Mouse (Mus musculus) CH12.LX (cell line): ENCODE results near the gene Aip. TPM values are rescaled to one million over a fixed set of nuclear protein-coding genes. Genes with fewer than 3 reads are reported as not detected.
"Not testable (repeated sequence)": the region's sequence is repeated elsewhere in the genome, so short reads cannot be mapped to it uniquely, and the experiment has no call there.

Experiments used
- DNase-seq: peaks from one replicate; pipeline ENCODE4 v3.0.0-alpha.2; 2013; ENCODE audit errors: extremely low read depth
- H3K27ac ChIP-seq: 2 replicates; pipeline ENCODE4 v1.5.1; 2012; ENCODE audit warnings: low read depth, mild to moderate bottlenecking, control low read depth, moderate library complexity; ENCODE audit not compliant: insufficient read depth
- H3K27me3 ChIP-seq: replicated peaks from 2 replicates; pipeline ENCODE3; 2012; ENCODE audit warnings: inconsistent platforms
- H3K36me3 ChIP-seq, 2 experiments: replicated peaks in 1 of 2; 2 replicates each; pipeline versions ENCODE3 to v1.6.1; 2012; ENCODE audit warnings: inconsistent platforms in 1 of 2, low read length in 1 of 2, mild to moderate bottlenecking in 1 of 2, mixed read lengths in 1 of 2, moderate library complexity in 1 of 2; ENCODE audit not compliant: control insufficient read depth in 1 of 2, insufficient read depth in 1 of 2
- H3K4me1 ChIP-seq, 2 experiments: 2 replicates each; pipeline ENCODE4 v1.6.1; 2012; ENCODE audit warnings: inconsistent platforms in 1 of 2, moderate library complexity in 1 of 2; ENCODE audit not compliant: insufficient read depth in 2 of 2, control insufficient read depth in 1 of 2
- H3K4me2 ChIP-seq: 2 replicates; pipeline ENCODE4 v1.6.1; 2012; ENCODE audit warnings: low read depth, mild to moderate bottlenecking, control low read depth; ENCODE audit not compliant: poor library complexity, insufficient read depth, severe bottlenecking
- H3K4me3 ChIP-seq, 3 experiments: fragments of 150-350 bp in 1 of 3; sonication (generic) in 1 of 3; replicated peaks in 1 of 3; 2 replicates each; pipeline versions ENCODE3 to v1.5.1; 2011 to 2012; ENCODE audit warnings: low read depth in 2 of 3, low read length in 2 of 3, mild to moderate bottlenecking in 2 of 3, moderate library complexity in 2 of 3, control low read depth in 1 of 3, improper control_type of control experiment in 1 of 3, inconsistent platforms in 1 of 3, mixed read lengths in 1 of 3; ENCODE audit not compliant: poor library complexity in 1 of 3
- H3K79me2 ChIP-seq: replicated peaks from 2 replicates; pipeline ENCODE4 v1.6.1; 2012; ENCODE audit warnings: mild to moderate bottlenecking, moderate library complexity; ENCODE audit not compliant: control insufficient read depth, poor library complexity, insufficient read depth, severe bottlenecking; ENCODE audit errors: extremely low read depth
- H3K9ac ChIP-seq: 2 replicates; pipeline ENCODE4 v1.6.1; 2012; ENCODE audit warnings: low read depth, mild to moderate bottlenecking, control low read depth, moderate library complexity; ENCODE audit not compliant: insufficient read depth
- H3K9me3 ChIP-seq: replicated peaks from 2 replicates; pipeline ENCODE3; 2012; ENCODE audit warnings: low read length, inconsistent platforms, mixed read lengths
- CHD1 ChIP-seq: IDR thresholded peaks from 2 replicates; pipeline ENCODE4 v1.6.1; 2012; ENCODE audit warnings: low read depth, low read length, improper control_type of control experiment, inconsistent platforms
- CTCF ChIP-seq, 2 experiments: IDR thresholded peaks in 1 of 2; conservative IDR thresholded peaks in 1 of 2; 2 replicates each; pipeline ENCODE4 v1.5.1; 2011 to 2012; ENCODE audit warnings: low read depth in 2 of 2, low read length in 2 of 2, improper control_type of control experiment in 1 of 2, inconsistent platforms in 1 of 2, mild to moderate bottlenecking in 1 of 2, moderate library complexity in 1 of 2
- E2F4 ChIP-seq: IDR thresholded peaks from 2 replicates; pipeline ENCODE4 v1.6.1; 2011; ENCODE audit warnings: low read depth, low read length, improper control_type of control experiment; ENCODE audit not compliant: insufficient replicate concordance
- ELF1 ChIP-seq: IDR thresholded peaks from 2 replicates; pipeline ENCODE4 v1.6.1; 2014; ENCODE audit warnings: low read depth, mild to moderate bottlenecking, inconsistent platforms, low read length, improper control_type of control experiment
- EP300 ChIP-seq: IDR thresholded peaks from 2 replicates; pipeline ENCODE4 v1.6.1; 2011; ENCODE audit warnings: low read length, improper control_type of control experiment
- JUND ChIP-seq: conservative IDR thresholded peaks from 2 replicates; pipeline ENCODE4 v1.6.1; 2011; ENCODE audit warnings: low read depth, low read length, improper control_type of control experiment
- MAFK ChIP-seq: IDR thresholded peaks from 2 replicates; pipeline ENCODE4 v1.6.1; 2011; ENCODE audit warnings: low read length, improper control_type of control experiment; ENCODE audit not compliant: insufficient replicate concordance
- MAX ChIP-seq: IDR thresholded peaks from 2 replicates; pipeline ENCODE4 v1.6.1; 2011; ENCODE audit warnings: low read length, improper control_type of control experiment
- RAD21 ChIP-seq: IDR thresholded peaks from 2 replicates; pipeline ENCODE4 v1.6.1; 2011; ENCODE audit warnings: low read depth, mild to moderate bottlenecking, low read length, improper control_type of control experiment, moderate library complexity
- SIN3A ChIP-seq: IDR thresholded peaks from 2 replicates; pipeline ENCODE4 v1.6.1; 2012; ENCODE audit warnings: low read length, improper control_type of control experiment, inconsistent platforms
- SMC3 ChIP-seq: IDR thresholded peaks from 2 replicates; pipeline ENCODE4 v1.6.1; 2011; ENCODE audit warnings: low read depth, low read length, improper control_type of control experiment
- dilution Hi-C: fragments of 300-500 bp; cut with MboI; formaldehyde crosslinking; loops from 2 replicates; pipeline ENCODE4 v1.14.3; 2020; ENCODE audit warnings: low sequenced_read_pairs; ENCODE audit not compliant: extremely low pct_unique_long_range_greater_than_20kb, extremely low pct_ligation_motif_present
- in situ Hi-C: fragments of 300-500 bp; cut with MboI; formaldehyde crosslinking; loops from 3 replicates; pipeline ENCODE4 v1.14.3; 2019; ENCODE audit warnings: low sequenced_read_pairs, low pct_ligation_motif_present, low pct_unique_long_range_greater_than_20kb, mixed read lengths
- polyA plus RNA-seq: library from polyadenylated mRNA; unstranded; fragments of >175 nt; gene quantifications from 2 replicates; pipeline ENCODE4 v1.2.1, GENCODE M21; 2012; ENCODE audit warnings: low read depth; ENCODE audit not compliant: insufficient read length
- total RNA-seq, 2 experiments: library from RNA; depleted of rRNA; stranded (reverse); fragments of 300-350 nt in 1 of 2; fragments of >200 nt in 1 of 2; gene quantifications; 2 replicates each; pipeline ENCODE4 v1.2.3; 2012 to 2014

Gene Aip
- total and polyA plus RNA-seq, 3 experiments, result 11.7 to 64.8 (median 39.7) TPM

GRCm38 (mm10) chr19:4124432-4124831 lies 1.2 kb downstream of the Aip start:
- Histone ChIP-seq H3K79me2 (peaks cover 26% of the 10 kb centered on the region), H3K4me3 (no peak overlapping the region), H3K4me1 (peaks cover 19 to 68% of the 10 kb centered on the region in 2 experiments), H3K27ac (peak overlapping the region; percentile 4; the same call in 1 of the 2 replicates), H3K4me2 (no peak overlapping the region), H3K9ac (no peak overlapping the region), H3K9me3 (no peaks in the 10 kb centered on the region), H3K27me3 (no peaks in the 10 kb centered on the region), H3K36me3 (peaks cover 12 to 23% of the 10 kb centered on the region in 2 experiments)
- dilution Hi-C loops (no loop called here), in situ Hi-C loops (no loop called here)
- no peak for TF ChIP-seq ELF1
- no peak for TF ChIP-seq E2F4
- DNase-seq, result no peak

GRCm38 (mm10) chr19:4122411-4123370 lies 3.0 kb downstream of the Aip start:
- H3K9ac ChIP-seq, result 0 out of 2 replicates have a peak overlapping the region, but pooled peaks have one; percentile 2
- peak overlapping the region; percentile 66 for H3K27ac ChIP-seq
- TF ChIP-seq MAX (no peak), SMC3 (peak; percentile 45), MAFK (peak; percentile 98), CTCF (conservative IDR thresholded peaks at IDR 0.05 in 1 of 2, IDR thresholded peaks at IDR 0.05 in 1 of 2; ENCODE audit: low read depth in 2 of 2, low read length in 2 of 2) (peak in 1 of 2 experiments; percentile 55; a peak in 2 of 4 replicates), SIN3A (peak; percentile 22; the same call in 1 of the 2 replicates), RAD21 (peak; percentile 53), EP300 (peak; percentile 33; the same call in 1 of the 2 replicates), JUND (no peak), CHD1 (no peak)
- H3K4me1 ChIP-seq, result peaks cover 19 to 64% of the 10 kb centered on the region in 2 experiments
- H3K9me3 ChIP-seq, result no peaks in the 10 kb centered on the region
- no peak overlapping the region for H3K4me3 ChIP-seq
- H3K36me3 ChIP-seq, result peaks cover 7 to 22% of the 10 kb centered on the region in 2 experiments
- H3K27me3 ChIP-seq, result no peaks in the 10 kb centered on the region
- DNase-seq, result no peak
- peak overlapping the region; percentile 23; the same call in 1 of the 2 replicates for H3K4me2 ChIP-seq
- H3K79me2 ChIP-seq, result peaks cover 19% of the 10 kb centered on the region
- in situ Hi-C loops (no loop called here), dilution Hi-C loops (no loop called here)

GRCm38 (mm10) chr19:4121896-4122295 lies 3.8 kb downstream of the Aip start:
- dilution Hi-C loops, H3K9me3 ChIP-seq, H3K4me3 ChIP-seq, H3K9ac ChIP-seq, H3K27me3 ChIP-seq, in situ Hi-C loops, H3K4me2 ChIP-seq, DNase-seq, H3K27ac ChIP-seq: not testable (repeated sequence)
- H3K79me2 ChIP-seq, result peaks cover 12% of the 10 kb centered on the region
- peaks cover 17 to 63% of the 10 kb centered on the region in 2 experiments for H3K4me1 ChIP-seq
- peaks cover 13 to 26% of the 10 kb centered on the region in 2 experiments for H3K36me3 ChIP-seq
